Mouse (Mus musculus): ENCODE measurements around the gene Tspan5. TPM values are rescaled to one million over a fixed set of nuclear protein-coding genes. Genes with fewer than 3 reads are reported as not detected.

The Tspan5 gene
- polyA plus RNA-seq (2012; rRNA removed; ENCODE audit: low replicate concordance) = 14.6 and 24.4 TPM in 2 replicates

DNA sequence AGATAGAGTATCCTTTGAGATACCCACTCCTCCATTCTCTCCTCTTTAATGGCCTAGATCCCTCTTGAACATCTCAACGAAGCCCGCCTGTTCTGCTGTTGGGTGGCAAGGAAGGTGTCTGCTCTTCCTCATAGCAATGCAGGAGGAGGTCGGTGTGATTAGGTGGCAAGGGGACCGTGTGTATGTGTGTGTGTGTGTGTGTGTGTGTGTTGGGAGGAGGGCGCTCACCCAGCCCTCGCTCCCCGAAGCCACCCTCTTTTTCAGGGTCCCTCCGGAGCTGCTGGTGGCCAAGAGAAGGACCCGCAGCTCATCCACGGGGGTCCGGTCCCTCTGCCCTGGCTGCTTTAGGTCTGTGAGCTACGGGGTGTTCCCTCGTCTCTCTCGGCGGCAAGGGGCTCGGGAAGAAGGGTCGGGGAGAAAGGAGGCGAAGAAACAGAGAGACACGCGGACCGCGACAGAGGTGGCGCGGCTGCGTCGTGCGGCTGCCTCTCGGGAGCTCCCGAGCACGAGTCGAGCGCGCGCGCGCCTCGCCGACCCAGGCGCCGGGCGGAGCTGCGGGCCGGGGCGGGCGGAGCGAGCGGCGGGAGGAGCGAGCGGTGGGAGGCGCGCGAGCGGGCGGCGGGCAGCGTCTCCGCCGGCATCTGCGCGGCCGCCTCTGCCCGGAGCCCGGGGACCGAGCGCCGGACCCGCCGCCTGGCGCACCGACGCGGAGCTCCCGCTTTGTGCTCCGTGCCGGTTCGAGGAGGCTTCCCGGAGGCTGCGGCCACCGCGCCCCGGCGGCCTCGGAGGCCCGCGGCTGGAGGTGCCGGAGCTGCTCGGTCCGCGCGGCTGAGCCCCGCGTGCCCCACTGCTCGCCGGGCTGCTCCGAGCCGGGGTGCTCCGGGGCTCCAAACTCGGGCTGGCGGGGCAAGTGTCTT, at the start of gene Tspan5:
TSS of gene Tspan5 (plus strand) at position 547 of the 917 bp plus-strand sequence.

Other genes with a start within 250 kb of the Tspan5 start
- gene Eif4e, start 216.0 kb upstream of the Tspan5 start, polyA plus RNA-seq (2012; rRNA removed; ENCODE audit: low replicate concordance) = 4.8 and 27.0 TPM in 2 replicates

Data from mammary gland, adult 2 months (tissue).